Mouse (Mus musculus) spleen, postnatal 10 days (tissue): ENCODE results near the gene Sprr2a2.
"Not testable (repeated sequence)": the region's sequence is repeated elsewhere in the genome, so short reads cannot be mapped to it uniquely, and the experiment has no call there.

ENCODE experiments used
- DNase-seq, 2 experiments: peaks; one replicate each; pipeline ENCODE4 v3.0.0; 2021 to 2022; ENCODE audit warnings: low spot score in 2 of 2

The Sprr2a2 gene

DNA sequence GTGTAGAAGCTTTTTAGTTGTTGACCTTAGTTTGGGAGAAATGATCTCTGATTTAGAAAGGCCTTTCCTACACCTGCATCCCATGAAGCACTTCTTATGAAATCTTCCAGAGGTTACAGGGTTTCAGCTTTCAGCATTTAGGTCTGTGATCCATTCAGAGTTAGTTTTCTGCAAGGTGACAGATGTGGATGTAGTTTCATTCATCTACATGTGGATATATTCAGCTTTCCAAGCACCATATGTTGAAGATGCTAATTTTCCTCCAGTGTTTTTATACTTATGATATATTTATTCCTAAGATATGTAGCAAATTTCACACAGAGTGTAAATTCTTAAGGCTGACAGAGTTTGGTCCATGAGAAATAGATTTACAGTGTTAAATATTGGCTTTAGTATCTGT is 57.8 kb downstream of the Sprr2a2 start:
- not testable (repeated sequence) for DNase-seq

DNA sequence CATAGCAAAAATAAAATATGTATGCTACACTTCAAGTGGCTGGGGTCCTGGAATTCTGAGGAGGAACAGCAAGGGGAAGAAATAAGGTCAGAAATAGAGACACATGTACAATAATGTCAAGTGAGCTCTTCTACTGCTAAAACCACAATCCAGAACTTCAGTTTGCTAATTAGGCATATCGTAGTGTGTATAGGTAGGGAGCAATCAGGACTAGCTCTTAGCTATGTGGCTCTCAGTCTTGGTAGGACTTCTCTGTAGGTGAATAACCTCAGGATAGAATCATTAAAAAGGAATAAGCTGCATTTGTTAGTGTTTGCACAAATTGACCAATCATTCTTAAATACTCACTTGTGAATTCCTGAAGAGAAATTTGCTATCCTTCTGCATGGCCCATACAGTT is 58.3 kb downstream of the Sprr2a2 start:
- DNase-seq: not testable (repeated sequence)

DNA sequence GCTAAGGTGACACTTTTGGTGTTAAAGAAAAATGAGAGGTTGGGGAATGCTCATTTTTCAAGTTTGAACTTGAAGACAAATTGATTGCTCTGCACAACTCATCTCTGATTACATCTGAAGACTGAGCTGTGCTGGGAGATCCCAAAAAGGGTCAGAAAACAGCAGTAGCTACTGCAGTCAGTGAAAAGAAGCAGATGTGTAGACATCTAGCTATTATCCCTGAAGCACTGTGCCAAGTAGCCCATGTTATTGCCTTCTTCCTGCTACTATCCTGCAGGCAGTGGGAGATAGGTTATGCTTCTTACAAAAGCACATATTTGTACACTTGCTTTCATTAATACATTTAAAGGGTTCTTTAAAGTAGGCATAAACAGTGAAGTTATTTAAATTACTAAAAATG is 63.9 kb downstream of the Sprr2a2 start:
- not testable (repeated sequence) for DNase-seq

DNA sequence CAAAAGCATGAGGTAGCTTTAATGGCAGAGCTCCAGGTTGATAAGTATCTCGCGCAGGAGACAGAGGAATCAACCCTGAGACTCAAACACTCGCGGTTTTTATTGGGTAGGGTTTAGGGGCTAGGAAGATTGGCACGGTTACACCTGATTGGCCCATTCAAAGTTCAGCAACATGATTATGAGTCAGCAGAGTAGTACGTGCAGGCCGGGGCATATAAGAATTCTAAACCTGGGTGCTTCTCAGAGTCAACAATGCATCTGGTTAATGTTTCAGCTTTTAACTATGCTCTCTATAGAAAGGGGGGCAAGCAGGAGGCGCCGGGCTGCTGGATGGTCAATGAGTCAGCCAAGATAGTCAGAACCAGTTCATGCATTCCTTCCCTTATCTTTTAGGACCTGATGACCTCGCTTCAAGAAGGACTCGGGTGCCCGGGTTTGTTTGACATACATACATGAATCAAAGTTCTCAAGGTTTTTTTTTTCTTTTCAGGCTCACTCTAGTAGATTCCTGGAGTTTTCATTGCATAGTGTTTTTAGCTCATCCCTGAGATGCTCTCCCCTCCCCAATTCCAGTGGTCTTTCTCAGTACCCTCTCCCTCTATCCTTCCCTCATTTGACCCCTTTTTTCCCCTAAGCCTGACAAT is 65.4 kb downstream of the Sprr2a2 start:
- not testable (repeated sequence) for DNase-seq

DNA sequence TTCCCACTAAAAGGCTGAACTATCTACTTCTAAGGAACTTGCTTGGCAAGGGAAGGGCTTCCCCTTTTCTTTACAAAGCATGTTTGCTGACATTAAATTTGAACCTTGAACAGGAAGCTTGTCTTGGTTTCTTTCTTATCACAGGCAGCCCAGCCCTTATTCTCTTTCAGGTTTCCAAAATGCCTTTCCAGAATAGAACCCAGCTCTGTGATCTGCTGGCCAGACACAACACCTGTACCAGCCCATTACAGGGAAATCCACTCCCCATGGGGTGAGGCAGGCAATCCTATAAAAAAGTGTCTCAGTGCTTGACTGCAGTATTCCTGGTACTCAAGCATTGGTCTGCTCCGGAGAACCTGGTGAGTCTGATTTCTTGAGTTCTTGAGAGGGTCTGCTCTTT is 69.4 kb downstream of the Sprr2a2 start, which contains the start of gene Sprr2a3:
Gene Sprr2a3, plus strand, starts transcription at position 317 of the 400 bp plus-strand sequence.
- not testable (repeated sequence) for DNase-seq

DNA sequence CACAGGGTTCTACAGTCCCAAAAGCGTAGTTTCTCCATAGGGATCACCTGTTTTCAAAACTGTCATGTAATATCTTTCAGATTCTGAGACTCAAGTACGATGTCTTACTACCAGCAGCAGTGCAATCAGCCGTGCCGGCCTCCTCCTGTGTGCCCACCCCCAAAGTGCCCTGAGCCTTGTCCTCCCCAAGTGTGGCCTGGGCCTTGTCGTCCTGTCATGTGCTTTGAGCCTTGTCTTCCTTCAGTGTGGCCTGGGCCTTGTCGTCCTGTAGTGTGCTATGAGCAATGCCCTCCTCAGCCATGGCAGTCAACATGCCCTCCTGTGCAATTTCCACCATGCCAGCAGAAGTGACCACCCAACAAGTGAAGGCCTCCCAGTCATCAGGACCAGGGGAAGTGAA is 72.8 kb downstream of the Sprr2a2 start:
- DNase-seq: not testable (repeated sequence)
